Mouse (Mus musculus) erythroblast, adult 5-6 weeks (primary cell): ENCODE data around the gene Clock. TPM values are rescaled to one million over a fixed set of nuclear protein-coding genes. Genes with fewer than 3 reads are reported as not detected.

ENCODE experiments used
- ATAC-seq: replicated peaks from 2 replicates; pipeline ENCODE4 v1.8.0; 2016; ENCODE audit warnings: moderate number of reproducible peaks, mild to moderate bottlenecking, moderate TSS enrichment, inconsistent platforms; ENCODE audit not compliant: poor library complexity, low FRiP score, severe bottlenecking
- total RNA-seq, 2 experiments: library from RNA; stranded (forward) in 1 of 2; stranded (reverse) in 1 of 2; fragments of 150-400 nt in 1 of 2; fragments of 200-764, 138-1000 nt in 1 of 2; gene quantifications; 2 replicates each; pipeline versions ENCODE4 v1.2.3 to v1.2.4; 2015 to 2017; ENCODE audit warnings: low replicate concordance in 2 of 2

Clock gene
- total RNA-seq, 2 experiments from 2014 or later = 0.58 to 1.6 TPM

GRCm38 (mm10) chr5:76287062-76287461 is 17.5 kb downstream of the Clock start:
- ATAC-seq = no peak

GRCm38 (mm10) chr5:76285699-76286098 is 18.9 kb downstream of the Clock start:
- ATAC-seq = no peak

DNA sequence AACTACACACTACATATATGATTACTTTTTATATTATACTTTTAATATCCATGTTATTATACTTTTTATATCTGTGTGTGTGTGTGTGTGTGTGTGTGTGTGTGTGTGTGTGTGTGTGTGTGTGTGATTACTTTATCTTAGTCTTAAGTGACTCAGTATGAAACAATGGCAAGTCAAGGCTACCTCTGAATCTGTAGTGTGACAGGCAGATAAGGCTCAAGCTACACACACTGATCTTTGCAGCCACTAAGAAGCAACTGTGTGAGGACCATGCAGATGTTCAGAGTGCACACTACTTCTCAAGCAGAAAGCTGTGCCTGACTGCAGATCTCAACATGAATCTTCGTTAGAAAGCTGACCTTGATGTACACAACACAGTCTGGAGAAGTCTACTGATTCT is 20.7 kb downstream of the Clock start:
- ATAC-seq = no peak

- no peak for ATAC-seq
These were observed 29.6 kb downstream of the Clock start for GRCm38 (mm10) chr5:76274977-76275376.

- no peak for ATAC-seq
These were observed 53.6 kb downstream of the Clock start for GRCm38 (mm10) chr5:76250948-76251347.

DNA sequence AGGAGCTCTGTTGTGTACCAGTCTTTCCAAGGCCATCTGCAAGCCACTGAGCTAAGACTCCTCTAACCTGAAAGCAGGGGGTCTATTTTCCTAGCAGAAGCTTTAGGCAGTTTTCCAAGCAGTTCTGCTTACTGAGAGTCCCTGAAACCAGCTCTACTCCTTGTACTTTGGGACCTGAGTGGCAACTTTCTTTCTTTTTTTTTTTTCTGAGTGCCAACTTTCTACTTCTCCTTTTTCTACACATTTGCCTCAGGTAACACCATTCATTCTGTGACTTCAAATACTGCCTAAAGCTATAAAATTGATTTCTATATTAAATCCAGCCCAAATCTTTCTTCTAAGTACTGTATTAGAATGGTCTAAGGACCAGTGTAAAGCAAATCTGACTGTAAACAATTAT is 58.1 kb downstream of the Clock start:
- no peak for ATAC-seq

DNA sequence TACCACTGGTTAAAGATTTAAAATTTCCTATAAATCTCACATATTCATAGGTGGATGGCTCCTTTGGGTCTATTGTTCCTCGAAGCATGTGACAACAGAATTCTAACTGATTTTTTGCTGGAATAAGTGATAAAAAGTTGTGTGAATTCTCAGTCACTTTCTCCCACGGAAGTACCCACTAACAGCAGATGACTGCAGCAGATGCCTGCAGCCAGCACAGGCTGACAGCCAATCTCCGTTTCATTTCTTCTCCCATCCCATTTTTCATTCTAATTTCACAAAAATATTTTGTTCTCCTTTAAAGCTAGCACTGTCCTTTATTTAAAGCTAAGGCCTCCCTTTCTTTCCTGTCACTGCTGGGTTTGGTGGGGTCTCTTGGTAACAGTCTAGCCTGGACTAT is 59.2 kb downstream of the Clock start:
- no peak for ATAC-seq

DNA sequence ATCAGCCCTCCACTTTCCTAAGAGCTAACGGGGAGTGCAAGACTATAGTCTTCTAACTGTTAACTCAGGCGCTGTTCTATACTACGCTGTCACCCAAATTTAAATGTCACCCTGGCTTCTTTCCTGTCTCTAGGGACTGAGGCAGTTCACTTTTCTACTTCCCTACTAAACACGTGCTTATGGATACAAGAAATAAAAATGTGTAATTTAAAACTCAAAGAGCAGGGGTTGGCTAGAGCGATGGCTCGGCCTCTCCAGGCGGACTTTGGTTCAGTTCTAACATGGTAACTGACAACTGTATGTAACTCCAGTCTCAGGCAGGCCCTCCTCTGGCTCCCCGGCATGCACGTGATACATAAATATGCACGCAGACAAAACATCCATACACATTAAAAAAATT is 60.2 kb downstream of the Clock start:
- no peak for ATAC-seq

DNA sequence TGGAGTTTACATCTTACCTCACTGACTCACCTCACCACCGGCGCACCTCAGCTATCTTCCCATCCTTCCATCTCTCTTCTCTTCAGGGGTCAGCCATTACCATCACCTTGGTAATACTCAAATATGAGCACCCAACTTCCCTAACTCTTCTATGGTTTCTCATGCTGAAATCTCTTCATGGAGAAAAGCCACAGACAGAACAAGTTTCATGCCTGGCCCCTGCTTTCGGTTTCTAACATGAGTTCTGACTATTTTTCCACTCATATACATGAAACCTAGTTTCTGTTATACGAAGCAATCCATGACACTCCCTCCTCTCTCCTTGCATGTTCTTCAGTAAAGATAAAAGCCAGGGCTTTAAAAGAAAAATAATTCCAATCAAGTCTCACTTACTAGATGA is 60.7 kb downstream of the Clock start:
- no peak for ATAC-seq

- no peak for ATAC-seq
These were observed 61.3 kb downstream of the Clock start for GRCm38 (mm10) chr5:76243274-76243673.

DNA sequence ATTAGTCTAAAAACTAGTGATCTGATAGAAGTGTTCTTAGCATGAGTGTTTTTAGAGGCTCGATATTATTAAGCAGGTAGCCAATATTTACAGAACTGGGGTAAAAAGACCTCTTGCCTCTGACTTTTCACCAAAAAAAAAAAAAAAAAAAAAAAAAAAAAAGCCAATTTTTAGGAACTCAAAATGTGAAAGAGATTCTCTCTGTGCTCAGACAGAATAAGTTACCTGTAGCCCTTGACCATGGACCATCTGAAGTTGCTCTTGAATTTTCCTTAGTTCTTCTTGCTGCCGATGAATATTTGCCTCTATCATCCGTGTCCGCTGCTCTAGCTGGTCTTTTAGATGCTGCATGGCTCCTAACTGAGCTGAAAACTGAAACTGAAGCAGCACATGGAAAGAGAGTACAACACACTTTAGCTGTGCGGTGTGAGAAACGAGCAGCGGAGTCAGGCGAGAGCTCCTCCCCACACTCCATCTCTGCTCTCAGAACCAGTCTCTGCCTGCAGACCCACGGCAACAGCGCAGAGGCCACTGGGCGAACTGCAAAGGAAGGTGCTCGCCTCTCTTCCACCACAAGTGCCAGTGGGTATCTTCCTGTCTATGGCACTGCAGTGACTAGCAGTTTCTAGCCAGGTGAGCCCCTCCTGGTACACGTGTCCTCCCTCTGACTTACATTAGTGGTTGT is 73.3 kb downstream of the Clock start:
- ATAC-seq = no peak

DNA sequence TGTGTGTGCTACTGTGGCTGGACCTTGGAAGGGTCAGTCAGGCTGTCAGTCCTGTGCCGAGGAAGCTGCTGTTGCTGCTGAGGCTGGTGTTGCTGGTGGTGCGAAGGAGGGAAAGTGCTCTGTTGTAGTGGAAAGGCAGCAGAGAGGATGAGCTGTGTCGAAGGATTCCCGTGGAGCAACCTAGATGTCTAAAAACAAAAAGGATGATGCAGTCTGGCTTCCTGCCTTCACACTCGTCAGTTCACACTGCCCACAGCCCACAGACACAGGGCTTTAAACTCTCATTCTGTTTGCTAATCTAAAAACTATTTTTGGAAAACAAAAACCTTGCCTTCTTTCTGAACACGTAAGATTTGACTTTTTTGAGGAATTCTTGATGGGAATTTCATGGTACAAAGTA is 87.9 kb downstream of the Clock start:
- no peak for ATAC-seq

DNA sequence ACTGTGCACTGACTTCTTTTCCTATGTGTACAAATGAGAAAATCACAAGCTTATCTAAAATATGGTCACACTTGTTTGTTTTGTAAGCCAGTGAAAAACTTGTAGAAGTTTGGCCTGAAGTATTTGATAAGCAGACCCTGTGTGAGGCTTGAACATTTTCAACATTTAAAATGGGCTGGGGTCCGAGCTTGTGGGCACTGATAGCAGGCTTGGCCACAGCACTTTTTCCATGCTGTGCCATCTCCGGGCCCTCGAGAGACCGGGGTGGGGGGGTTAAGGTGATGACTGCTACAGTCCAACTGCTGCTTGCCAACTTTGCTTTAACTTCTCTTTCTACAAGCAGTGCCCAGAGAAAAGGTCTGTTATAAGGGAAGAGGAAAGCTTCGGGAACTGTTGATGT is 96.5 kb downstream of the Clock start:
- ATAC-seq = no peak

GRCm38 (mm10) chr5:76205886-76206285 is 98.7 kb downstream of the Clock start:
- ATAC-seq = no peak

- no peak for ATAC-seq
These were observed 101.4 kb downstream of the Clock start for GRCm38 (mm10) chr5:76203171-76203570.

- no peak for ATAC-seq
These were observed 105.2 kb downstream of the Clock start for GRCm38 (mm10) chr5:76199346-76199745.

DNA sequence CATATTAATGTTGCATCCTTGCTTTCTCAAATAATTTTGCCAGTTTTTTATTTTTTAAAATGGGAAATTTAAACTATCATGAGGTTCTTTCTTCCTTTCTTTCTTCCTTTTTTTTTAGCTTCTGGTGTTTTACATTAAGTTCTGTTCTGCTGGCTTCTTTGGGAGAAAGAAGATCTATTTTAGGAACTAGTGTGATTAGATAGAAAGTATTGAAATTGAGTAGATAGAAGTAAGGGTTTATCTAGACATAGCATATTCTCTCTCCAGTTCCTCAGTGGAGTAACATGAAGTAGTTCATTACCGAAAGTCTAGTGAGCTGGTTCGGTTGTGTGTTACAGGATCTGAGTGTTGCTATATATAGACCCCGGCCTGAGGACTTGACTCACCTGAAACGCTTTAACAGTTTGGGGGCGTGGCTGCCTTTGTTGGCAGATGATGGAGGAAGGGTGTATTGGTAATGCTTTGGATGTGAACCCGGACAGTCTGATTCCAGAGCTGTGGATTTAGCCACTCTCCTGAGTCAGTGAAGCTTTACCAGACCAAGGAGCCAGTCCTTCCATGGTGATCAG is 110.1 kb downstream of the Clock start:
- ATAC-seq = no peak

- no peak for ATAC-seq
These were observed 111.5 kb downstream of the Clock start for GRCm38 (mm10) chr5:76193075-76193474.

DNA sequence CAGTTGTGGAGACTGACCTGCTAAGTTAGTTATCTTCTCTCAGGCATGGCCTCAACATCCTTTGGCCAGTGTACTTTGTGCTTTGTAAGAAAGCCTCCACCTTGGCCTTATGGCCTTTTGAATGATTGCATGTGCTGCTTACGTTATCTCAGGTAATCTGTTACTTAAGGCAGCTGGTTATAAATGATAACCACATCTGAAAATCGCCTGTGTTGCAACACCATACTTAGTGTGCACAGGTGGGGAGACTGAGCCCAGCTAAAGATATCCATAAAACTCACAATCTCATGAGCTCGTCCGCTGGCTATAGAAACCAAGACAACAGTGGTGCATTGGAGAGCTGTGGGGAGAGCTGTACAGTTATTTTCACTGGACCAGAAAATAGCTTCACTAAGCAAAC is 114.0 kb downstream of the Clock start:
- ATAC-seq = no peak

DNA sequence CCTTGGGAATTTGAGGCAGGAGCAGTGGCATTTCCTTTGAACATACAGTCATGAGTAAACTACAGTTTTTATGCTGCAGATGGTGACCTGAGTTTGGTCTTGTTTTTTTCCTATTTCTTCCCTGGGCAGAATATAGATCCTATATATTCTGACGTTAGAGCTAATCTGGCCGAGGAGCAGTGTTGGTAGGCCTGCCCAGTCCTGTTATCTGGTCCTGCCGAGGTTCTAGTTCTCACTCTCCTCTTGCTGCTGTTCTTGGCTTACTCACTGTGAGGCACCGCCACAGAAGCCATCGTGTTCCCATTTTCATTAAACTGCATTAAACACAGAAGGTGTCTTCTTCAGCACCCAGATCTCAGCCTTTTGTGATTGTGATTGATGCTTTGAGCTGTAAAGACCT is 116.7 kb downstream of the Clock start:
- no peak for ATAC-seq

- ATAC-seq = peak; percentile 55
These were observed 120.1 kb downstream of the Clock start for GRCm38 (mm10) chr5:76184286-76185080.
